Mouse (Mus musculus) liver, embryonic 14.5 days (tissue): ENCODE measurements around the gene Utp14a.

Experiments
- CTCF ChIP-seq: IDR thresholded peaks from 2 replicates; pipeline ENCODE4 v1.5.1; 2016; ENCODE audit warnings: antibody characterized with exemption, low read depth, control low read depth
- EP300 ChIP-seq: IDR thresholded peaks from 2 replicates; pipeline ENCODE4 v1.6.1; 2016; ENCODE audit warnings: antibody characterized with exemption, low read depth

DNA sequence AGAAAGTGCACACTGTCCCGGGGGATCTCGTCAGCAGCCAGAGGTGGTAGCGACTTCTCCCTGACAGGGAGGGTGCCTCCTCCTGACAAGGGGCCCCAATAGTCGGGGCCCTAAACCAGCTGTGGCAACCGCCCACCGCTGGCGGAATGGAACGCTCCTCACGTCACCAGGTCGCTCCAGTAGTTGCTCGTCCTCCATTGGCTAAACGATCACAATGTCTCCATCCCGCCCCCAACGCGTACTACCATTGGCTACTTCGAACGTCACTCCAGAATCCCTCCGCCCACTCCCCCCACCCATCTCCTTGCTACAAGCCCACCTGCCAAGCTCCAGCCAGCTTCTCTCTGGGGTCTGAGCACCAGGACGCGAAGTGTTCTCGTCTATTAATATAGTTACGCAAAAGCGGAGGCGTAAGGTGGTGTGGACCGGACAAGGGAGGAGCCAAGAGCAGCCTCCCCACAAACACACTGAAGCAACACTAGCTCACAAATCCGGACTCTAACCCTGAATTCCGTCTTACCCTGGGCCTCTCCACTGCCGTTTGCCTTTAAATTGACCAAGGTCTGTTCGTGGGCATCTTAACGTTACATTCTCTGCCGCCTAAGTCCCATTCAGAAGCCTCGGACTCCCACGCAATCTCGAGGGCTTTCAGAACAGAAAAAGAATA is 48.0 kb upstream of the Utp14a start, which contains the start of gene Zdhhc9:
- TF ChIP-seq EP300 = no peak
- no peak for TF ChIP-seq CTCF
